Mouse (Mus musculus): Measurements from ENCODE around the gene Ccdc186.

Ccdc186 gene

DNA sequence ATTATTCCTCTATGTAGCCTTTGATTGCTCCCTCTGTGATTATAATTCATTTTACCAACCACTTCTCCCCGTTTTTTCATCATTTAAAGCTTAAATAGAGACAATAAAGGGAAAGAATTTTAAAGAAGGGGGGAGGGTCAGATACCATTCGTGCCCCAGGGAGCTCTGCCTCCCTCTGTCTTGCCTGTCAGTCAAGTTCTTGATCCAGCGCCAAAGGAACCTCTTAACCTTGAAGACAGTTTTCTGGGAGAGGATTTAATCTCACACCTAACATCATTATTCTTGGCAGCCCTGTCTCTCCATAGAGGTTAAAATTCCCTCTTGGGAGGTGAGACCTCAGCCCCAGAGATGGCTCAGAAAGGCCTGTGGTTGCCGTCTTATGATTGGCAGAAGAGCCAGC is 71.3 kb downstream of the Ccdc186 start:
- DNase-seq, result no peak

DNA sequence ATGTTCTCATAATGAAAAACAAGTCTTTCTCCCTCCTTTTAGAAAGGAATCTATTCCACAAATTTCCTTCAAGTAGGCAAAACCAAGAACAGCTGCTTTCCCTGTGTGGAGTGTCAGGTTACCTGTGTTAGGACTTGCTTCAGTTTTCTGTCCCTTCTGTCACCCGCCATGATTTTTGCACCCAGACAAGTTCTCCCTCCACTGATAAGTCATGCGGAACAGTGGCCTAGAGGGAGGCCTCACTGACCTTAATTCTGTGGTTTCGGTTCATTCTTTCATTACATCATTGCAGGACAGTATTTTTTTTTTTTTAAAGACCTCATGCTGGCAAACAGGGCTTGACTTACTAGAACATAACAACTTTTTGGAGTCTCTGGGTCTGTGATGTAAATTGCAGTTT is 72.6 kb downstream of the Ccdc186 start:
- no peak for DNase-seq

DNA sequence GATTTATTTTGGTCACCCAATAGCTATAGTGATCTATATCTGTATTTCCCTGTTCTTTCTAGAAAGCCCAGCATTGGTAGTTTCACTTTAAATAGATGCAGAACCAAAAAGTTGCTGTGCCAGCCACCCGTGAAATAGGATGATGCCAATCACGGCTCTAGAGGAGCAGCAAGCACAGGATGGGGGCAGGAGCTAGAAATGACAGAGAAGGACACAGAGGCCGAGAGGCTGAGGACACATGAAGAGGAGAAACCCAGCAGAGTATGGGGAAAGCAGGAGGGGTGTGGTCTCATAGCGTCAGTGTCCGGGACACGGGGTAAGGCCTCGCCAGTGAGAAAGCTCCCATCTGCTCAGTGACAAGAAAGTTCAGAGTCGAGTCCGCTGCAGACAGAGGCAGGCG is 74.1 kb downstream of the Ccdc186 start:
- no peak for DNase-seq

DNA sequence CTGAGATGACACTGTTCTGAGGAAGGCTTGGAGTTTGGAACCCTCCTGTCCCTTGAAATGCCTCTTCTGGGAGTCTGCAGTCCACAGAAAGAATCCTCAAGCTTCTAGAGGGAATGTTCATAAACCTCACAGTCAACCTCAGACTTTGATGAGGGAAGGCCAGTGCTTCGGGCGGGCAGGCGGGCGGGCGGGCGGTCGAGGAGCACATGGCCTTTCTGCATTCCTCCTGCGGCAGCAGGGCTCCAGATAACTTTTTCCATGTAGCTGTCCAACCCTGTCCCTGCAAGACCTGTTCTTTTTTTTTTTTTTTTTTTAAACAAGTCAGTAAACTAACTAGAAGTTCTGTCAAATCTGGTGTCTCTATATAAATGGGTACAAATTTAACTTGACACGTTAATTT is 75.4 kb downstream of the Ccdc186 start:
- DNase-seq, result no peak

DNA sequence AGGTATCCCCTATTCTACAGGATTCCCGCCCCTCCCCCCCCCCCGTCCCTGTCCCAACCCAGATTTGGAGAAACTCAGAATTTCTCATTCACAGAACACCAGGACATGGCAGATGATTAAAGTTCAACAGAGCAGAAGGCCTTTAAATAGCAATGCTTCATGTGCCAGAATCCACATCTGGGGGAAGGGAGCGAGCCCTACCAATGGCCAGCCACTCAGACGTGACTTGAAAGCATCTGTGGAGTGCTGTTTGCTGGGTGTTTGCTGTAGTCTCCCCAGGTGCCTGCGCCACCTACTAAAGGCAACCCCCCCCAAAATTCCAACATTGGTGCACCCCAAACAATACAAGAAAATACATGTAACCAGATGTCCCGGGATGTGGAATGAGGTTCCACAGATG is 76.5 kb downstream of the Ccdc186 start:
- DNase-seq, result no peak

DNA sequence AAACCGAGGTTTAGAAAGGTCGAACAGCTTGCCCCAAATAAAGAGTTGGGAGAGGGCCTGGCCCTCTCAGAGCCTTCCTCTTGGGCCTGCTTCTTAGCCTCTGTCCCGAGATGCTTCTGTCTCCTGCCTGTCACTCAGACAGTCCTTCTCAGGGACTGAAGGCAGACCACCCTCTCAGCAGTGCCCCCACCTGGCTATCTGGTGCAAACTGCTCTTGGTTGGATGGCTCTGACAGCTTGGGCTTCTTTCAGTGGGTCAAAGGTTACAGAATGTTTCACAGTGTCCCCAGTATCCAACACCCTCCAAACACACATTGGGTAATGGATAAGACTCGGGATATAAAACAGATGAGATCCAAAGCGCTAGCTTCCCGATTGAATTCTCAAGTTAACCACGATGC is 76.9 kb downstream of the Ccdc186 start:
- DNase-seq, result no peak

All from cerebellum, adult 8-10 months (tissue).